Mouse (Mus musculus): Measurements from ENCODE around the gene Olfr1362. TPM values are rescaled to one million over a fixed set of nuclear protein-coding genes. Genes with fewer than 3 reads are reported as not detected.

Gene Olfr1362
- total RNA-seq (2022) = not detected

DNA sequence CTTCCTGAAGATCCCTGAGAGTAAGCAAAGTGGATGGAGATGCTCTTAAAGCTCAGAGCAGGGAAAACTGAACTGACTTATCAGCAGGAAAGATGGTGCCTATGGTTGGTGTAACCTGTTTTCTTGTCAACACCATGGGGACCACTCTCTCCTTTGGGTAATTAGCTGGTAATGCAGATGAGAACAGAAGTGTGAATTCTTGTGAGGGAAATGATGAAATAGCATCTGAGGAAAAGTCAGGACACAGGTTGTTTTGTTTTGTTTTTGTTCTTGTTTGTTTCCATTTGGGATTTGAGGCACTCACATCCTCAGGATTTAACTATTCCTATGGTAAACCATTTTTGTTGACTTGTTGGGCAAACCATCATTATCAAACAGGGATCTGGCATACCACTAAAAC lies at the start of gene Olfr1362:
Gene Olfr1362 (minus strand): TSS at position 101 of the 400 bp plus-strand sequence.
- DNase-seq (ENCODE audit: low spot score) = no peak

DNA sequence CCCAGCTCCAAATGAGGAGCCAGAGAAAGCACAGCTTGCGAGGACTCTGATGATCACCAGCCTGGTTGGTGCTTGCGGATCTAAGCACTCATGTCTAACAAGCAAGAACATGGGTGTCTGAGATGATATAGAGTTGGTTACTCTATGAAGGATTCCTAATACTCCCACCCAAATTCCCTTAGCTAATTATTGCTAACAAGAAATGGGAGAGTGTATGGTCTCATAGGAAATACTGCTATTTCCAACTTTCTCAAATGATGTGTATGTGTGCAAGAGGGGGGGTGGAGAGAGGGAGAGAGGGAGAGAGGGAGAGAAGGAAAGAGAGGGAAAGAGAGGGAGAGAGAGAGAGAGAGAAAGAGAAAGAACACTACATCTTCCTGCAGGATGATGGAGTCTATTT lies 49.5 kb upstream of the Olfr1362 start, which contains the start of gene Olfr1361:
Gene Olfr1361 (minus strand): TSS at position 101 of the 400 bp plus-strand sequence.
- no peak for DNase-seq (ENCODE audit: low spot score)

- DNase-seq (ENCODE audit: low spot score) = no peak
Observed at GRCm38 (mm10) chr13:21642418-21642817, 28.6 kb upstream of the Olfr1362 start, which contains the start of gene Olfr11. Olfr11 (minus strand) TSS chr13:21642518.

DNA sequence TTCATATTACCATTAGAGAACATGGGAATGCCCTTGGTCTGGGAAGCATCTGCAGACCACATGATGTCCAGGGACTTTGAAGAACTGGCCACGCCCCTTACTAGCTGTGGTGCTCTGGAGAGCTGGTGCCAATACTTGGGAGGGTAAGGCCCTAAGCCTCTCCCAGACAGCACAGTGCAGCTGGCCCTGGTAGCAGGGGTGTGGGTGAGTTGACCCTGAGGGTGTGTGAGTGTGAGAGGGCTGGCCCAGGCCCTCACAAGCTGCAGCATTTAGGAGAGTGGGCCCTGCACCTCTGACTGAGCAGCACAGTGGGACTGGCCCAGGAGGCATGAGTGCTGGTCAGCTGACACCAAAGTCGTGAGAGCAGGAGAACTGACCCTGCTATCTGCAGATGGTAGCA lies 22.2 kb downstream of the Olfr1362 start:
- no peak for DNase-seq (ENCODE audit: low spot score)

DNA sequence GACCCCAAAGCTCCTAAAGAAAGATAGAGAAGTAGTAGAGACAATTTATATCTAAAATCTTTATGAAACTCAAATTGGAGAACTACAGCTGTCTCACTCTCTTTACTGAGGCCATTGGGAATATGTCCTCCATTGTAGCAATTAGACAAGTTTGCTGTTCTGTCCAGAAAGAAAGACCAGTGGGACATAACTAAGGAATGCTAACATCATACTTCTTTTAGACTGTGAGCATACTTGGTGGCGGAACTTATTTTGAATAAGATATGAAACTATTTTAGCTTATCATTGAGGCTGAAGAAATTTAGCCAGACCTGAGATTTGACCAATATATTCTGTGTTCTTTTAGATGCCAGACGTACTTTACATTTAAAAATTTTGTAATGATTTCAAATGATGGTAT lies 32.2 kb downstream of the Olfr1362 start, which contains the start of gene Olfr1364:
Gene Olfr1364 (minus strand): TSS at position 101 of the 400 bp plus-strand sequence.
- DNase-seq (ENCODE audit: low spot score) = no peak

Other genes starting within 250 kb of the Olfr1362 start
- 10 to 100 TPM; 24.4 to 26.7 (median 26.1) TPM for gene Zkscan3, start 211.3 kb downstream of the Olfr1362 start, total RNA-seq (2022)
- under 1 TPM; 0.30 to 0.50 (median 0.35) TPM for gene Pgbd1, start 173.0 kb downstream of the Olfr1362 start, total RNA-seq (2022)
- 10 to 100 TPM; 20.5 to 25.0 (median 21.7) TPM for gene Zscan26, start 160.3 kb downstream of the Olfr1362 start, total RNA-seq (2022)
- 1 to 10 TPM in 1 of 4 experiments, under 1 TPM in 3; 0.17 to 1.1 (median 0.41) TPM for gene Nkapl, start 145.5 kb downstream of the Olfr1362 start, total RNA-seq (2022)
- 1 to 10 TPM; 1.0 to 1.5 (median 1.1) TPM for gene Zkscan4, start 135.1 kb downstream of the Olfr1362 start, total RNA-seq (2022)
- not detected for gene Gm10065, start 134.6 kb downstream of the Olfr1362 start, total RNA-seq (2022)
- gene AK157302, start 118.8 kb downstream of the Olfr1362 start, total RNA-seq (2022) = 10 to 100 TPM; 24.1 to 26.8 (median 25.8) TPM
- 100 to 1,000 TPM; 207 to 244 (median 213) TPM for gene Gm11273, start 112.6 kb downstream of the Olfr1362 start, total RNA-seq (2022)
- 10 to 100 TPM; 10.5 to 13.0 (median 10.8) TPM for gene Zkscan8, start 82.9 kb downstream of the Olfr1362 start, total RNA-seq (2022)
- not detected for gene Olfr1366, start 71.2 kb downstream of the Olfr1362 start, total RNA-seq (2022)
- gene Olfr1535, start 54.1 kb downstream of the Olfr1362 start, total RNA-seq (2022) = not detected
- not detected for gene Olfr1364, start 32.3 kb downstream of the Olfr1362 start, total RNA-seq (2022)
- not detected for gene Olfr11, start 28.5 kb upstream of the Olfr1362 start, total RNA-seq (2022)
- not detected for gene Olfr1361, start 49.4 kb upstream of the Olfr1362 start, total RNA-seq (2022)
- not detected for gene Olfr1360, start 63.4 kb upstream of the Olfr1362 start, total RNA-seq (2022)
- not detected for gene Olfr1359, start 84.1 kb upstream of the Olfr1362 start, total RNA-seq (2022)
- 10 to 100 TPM in 1 of 4 experiments, 1 to 10 TPM in 3; 5.4 to 11.8 (median 8.0) TPM for gene Hist1h2bl, start 102.1 kb upstream of the Olfr1362 start, total RNA-seq (2022)
- gene Hist1h2ai, start 102.4 kb upstream of the Olfr1362 start, total RNA-seq (2022) = 10 to 100 TPM in 2 of 4 experiments, 1 to 10 TPM in 1, not detected in 1; 1.1 to 17.1 (median 12.1) TPM
- 10 to 100 TPM in 2 of 4 experiments, 1 to 10 TPM in 2; 5.0 to 19.2 (median 10.1) TPM for gene Hist1h3h, start 103.6 kb upstream of the Olfr1362 start, total RNA-seq (2022)
- 1 to 10 TPM in 2 of 4 experiments, under 1 TPM in 1, not detected in 1; 0.94 to 3.0 (median 1.8) TPM for gene Hist1h2bm, start 108.0 kb upstream of the Olfr1362 start, total RNA-seq (2022)
- gene Hist1h4j, start 121.0 kb upstream of the Olfr1362 start, total RNA-seq (2022) = 1 to 10 TPM; 1.4 to 4.4 (median 4.0) TPM
- gene Hist1h4k, start 136.5 kb upstream of the Olfr1362 start, total RNA-seq (2022) = 10 to 100 TPM; 26.9 to 29.6 (median 28.6) TPM
- 1 to 10 TPM in 3 of 4 experiments, not detected in 1; 1.5 to 4.4 (median 2.0) TPM for gene Hist1h2ak, start 139.8 kb upstream of the Olfr1362 start, total RNA-seq (2022)
- 1 to 10 TPM; 2.0 to 7.1 (median 4.3) TPM for gene Hist1h2bn, start 140.1 kb upstream of the Olfr1362 start, total RNA-seq (2022)
- gene Hist1h1b, start 166.6 kb upstream of the Olfr1362 start, total RNA-seq (2022) = 1 to 10 TPM in 3 of 4 experiments, under 1 TPM in 1; 0.62 to 4.7 (median 2.5) TPM
- gene Hist1h3i, start 169.3 kb upstream of the Olfr1362 start, total RNA-seq (2022) = 10 to 100 TPM in 1 of 4 experiments, 1 to 10 TPM in 3; 6.6 to 10.5 (median 8.8) TPM
- 1 to 10 TPM in 1 of 4 experiments, not detected in 3; 1.1 TPM for gene Hist1h2an, start 173.2 kb upstream of the Olfr1362 start, total RNA-seq (2022)
- gene Hist1h2bp, start 173.4 kb upstream of the Olfr1362 start, total RNA-seq (2022) = 1 to 10 TPM in 3 of 4 experiments, under 1 TPM in 1; 0.81 to 6.2 (median 1.3) TPM
- 10 to 100 TPM; 25.7 to 37.7 (median 29.1) TPM for gene Hist1h2bq, start 196.2 kb upstream of the Olfr1362 start, total RNA-seq (2022)
- gene Hist1h2ao, start 196.4 kb upstream of the Olfr1362 start, total RNA-seq (2022) = 10 to 100 TPM in 1 of 4 experiments, not detected in 3; 16.3 TPM
- 10 to 100 TPM; 22.8 to 37.8 (median 29.3) TPM for gene Hist1h4m, start 197.7 kb upstream of the Olfr1362 start, total RNA-seq (2022)
- gene Hist1h4n, start 218.2 kb upstream of the Olfr1362 start, total RNA-seq (2022) = 10 to 100 TPM in 3 of 4 experiments, 1 to 10 TPM in 1; 6.1 to 17.9 (median 14.8) TPM
- 10 to 100 TPM in 1 of 4 experiments, 1 to 10 TPM in 2, not detected in 1; 3.1 to 13.1 (median 4.1) TPM for gene Hist1h2ap, start 219.5 kb upstream of the Olfr1362 start, total RNA-seq (2022)
- 10 to 100 TPM; 25.5 to 37.9 (median 28.9) TPM for gene Hist1h2br, start 219.7 kb upstream of the Olfr1362 start, total RNA-seq (2022)